Mouse (Mus musculus): ENCODE data around the gene Ablim1. TPM values are rescaled to one million over a fixed set of nuclear protein-coding genes. Genes with fewer than 3 reads are reported as not detected.

Gene Ablim1
- polyA plus RNA-seq, 1 experiment from 2014 or later, result 22.4 TPM

DNA sequence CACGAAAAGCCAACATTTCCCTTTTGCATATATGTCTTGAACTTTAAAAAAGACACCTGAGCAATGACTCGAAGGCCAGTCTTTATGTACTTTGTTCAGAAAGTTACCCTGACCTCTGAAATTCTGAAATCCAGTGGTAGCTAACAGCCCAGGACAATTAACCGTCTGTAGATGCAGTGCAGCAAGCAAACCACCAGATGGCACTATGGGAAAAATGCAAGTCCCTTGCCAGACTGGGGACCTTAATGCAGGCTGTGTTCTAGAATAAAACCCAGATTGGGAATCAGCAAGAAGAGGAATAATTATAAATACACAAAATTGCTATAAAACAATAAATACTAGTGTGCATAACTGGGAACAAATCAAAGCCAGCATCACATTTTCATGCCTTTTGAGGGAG, 248.4 kb downstream of the Ablim1 start:
- H3K9me3 ChIP-seq, result no peaks in the 10 kb centered on the region
- WGBS, result 32% methylated on average over 3 of the region's 3 CpGs

DNA sequence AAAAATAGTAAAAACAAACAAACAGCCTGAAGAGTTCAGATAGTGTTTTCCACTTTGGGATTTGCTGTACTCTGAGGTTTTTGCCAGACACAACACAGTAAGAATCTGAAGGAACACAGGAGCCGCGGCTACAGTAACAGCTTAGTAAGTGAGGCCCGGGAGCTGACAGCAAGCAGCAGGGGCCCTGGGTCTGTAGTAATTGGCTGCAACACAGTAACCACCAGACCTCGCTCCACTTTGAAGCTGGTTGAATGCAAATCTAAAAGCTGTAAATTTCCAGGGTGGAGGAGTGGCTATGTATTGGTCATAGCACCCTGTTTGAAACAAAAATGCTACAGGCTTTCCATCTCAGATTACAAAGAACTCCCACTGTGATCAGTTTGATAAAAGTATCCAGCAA, 252.0 kb downstream of the Ablim1 start:
- no peak for DNase-seq (ENCODE audit: low spot score)
- Histone ChIP-seq H3K27ac (replicated peaks) (no peak overlapping the region), H3K9me3 (peaks cover 3% of the 10 kb centered on the region), H3K36me3 (replicated peaks) (peaks cover 25% of the 10 kb centered on the region), H3K27me3 (replicated peaks; ENCODE audit: low read depth, poor library complexity, severe bottlenecking) (no peaks in the 10 kb centered on the region), H3K4me3 (no peak overlapping the region), H3K4me1 (peaks cover 7% of the 10 kb centered on the region)
- 74% methylated on average over 4 of the region's 4 CpGs for WGBS

More for the DNA sequence above, 248.4 kb downstream of the Ablim1 start:
- Histone ChIP-seq H3K27me3 (replicated peaks; ENCODE audit: low read depth, poor library complexity, severe bottlenecking) (no peaks in the 10 kb centered on the region), H3K27ac (replicated peaks) (no peak overlapping the region), H3K36me3 (replicated peaks) (peaks cover 7% of the 10 kb centered on the region), H3K4me3 (no peak overlapping the region), H3K4me1 (0 out of 2 replicates have a peak, but pooled peaks cover 2% of the 10 kb centered on the region)
- DNase-seq (ENCODE audit: low spot score), result peak; percentile 64

DNA sequence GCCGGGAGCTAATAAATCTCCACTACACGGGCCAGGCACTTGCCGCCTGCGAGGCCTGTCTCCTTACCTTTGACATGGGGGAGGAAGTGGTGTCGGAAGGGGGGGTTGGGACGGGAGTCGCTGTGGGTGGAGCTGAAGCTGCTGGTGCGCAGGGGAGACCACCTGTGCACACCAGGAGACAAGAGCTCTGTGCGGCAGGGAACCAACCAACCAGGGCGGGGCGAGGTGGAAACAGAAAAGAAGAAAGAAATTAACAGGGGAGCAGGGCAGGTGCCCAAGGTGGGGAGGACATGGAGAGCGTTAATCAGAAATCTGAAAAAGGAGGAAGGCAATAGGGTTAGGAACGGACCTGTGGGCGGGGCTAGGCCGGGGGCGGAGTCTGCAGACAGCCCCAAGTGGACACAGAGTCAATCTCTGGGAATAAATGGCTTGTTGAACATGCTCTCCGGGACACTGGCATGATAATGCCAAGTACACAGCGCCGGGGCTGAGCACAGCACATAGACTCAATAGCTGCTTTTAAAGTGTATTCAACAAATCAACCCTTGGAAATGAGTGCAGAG, 255.6 kb downstream of the Ablim1 start:
- WGBS, result 43% methylated on average over 19 of the region's 19 CpGs
- peaks cover 28% of the 10 kb centered on the region for H3K36me3 ChIP-seq (replicated peaks)
- H3K27ac ChIP-seq (replicated peaks), result no peak overlapping the region
- H3K4me3 ChIP-seq, result peak overlapping the region; percentile 11; the same call in 1 of the 2 replicates
- H3K27me3 ChIP-seq (replicated peaks; ENCODE audit: low read depth, poor library complexity, severe bottlenecking), result no peaks in the 10 kb centered on the region
- H3K4me1 ChIP-seq, result peaks cover 5% of the 10 kb centered on the region
- DNase-seq (ENCODE audit: low spot score), result no peak
- peaks cover 6% of the 10 kb centered on the region for H3K9me3 ChIP-seq

DNA sequence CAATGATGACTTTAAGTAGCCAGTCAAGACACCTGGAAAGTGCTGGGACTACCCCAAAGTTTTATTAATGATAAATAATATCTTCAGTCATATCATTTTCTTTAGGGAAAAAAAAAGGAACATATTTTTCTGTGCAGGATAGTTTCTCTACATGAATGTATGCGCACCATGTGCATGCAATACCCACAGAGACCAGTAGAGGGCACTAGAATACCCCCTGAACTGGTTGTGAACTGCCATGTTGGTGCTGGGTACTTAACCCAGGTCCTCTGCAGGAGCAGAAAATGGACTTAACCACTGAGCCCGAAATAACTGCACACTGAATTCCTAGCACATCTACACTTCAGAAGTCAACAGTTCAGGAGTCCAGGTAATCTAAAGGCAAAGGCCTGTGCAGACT, 257.2 kb downstream of the Ablim1 start:
- 94% methylated on average over 2 of the region's 2 CpGs for WGBS
- Histone ChIP-seq H3K4me3 (no peak overlapping the region), H3K36me3 (replicated peaks) (peaks cover 20% of the 10 kb centered on the region), H3K9me3 (peaks cover 6% of the 10 kb centered on the region), H3K27me3 (replicated peaks; ENCODE audit: low read depth, poor library complexity, severe bottlenecking) (no peaks in the 10 kb centered on the region), H3K27ac (replicated peaks) (no peak overlapping the region), H3K4me1 (peaks cover 8% of the 10 kb centered on the region)
- no peak for DNase-seq (ENCODE audit: low spot score)

DNA sequence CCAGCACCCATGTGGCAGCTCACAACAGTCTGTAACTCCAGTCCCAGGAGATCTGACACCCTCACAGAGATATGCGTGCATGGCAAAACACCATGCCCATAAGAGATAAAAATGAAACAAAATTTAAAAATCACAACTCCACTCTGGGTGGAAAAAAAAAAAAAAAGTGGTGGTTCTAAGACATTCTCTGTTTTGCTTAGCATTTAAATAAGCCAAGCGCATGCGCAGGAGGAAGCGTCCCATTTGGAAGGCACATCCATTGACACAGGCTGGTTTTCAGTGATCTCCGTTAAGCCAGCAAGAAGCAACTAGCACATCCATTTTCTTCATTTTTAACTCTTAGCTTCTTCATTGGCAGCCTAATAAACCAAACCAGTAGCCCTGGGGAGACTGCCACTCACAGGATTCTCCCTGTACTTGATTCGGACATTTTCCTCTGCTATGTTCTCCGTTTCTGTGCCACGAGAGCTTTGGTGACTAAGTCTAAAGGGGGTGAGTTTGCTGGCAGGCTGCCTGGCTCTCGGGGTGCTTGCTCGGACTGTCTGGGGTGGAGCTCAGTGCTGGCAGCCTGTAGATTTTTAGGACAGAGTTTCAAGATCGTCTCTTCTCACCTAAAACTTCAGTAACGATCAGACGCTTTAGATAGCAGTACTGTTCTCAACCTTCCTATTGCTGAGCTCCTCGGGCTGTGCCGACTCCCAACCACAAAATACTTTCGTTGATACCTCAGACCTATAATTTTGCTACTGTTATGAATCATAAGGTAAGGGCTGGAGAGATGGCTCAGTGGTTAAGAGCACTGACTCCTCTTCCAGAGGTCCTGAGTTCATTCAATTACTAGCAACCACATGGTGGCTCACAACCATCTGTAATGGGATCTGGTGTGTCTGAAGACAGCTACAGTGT, 259.3 kb downstream of the Ablim1 start:
- no peak overlapping the region for H3K27ac ChIP-seq (replicated peaks)
- DNase-seq (ENCODE audit: low spot score), result no peak
- no peaks in the 10 kb centered on the region for H3K27me3 ChIP-seq (replicated peaks; ENCODE audit: low read depth, poor library complexity, severe bottlenecking)
- H3K36me3 ChIP-seq (replicated peaks), result peaks cover 18% of the 10 kb centered on the region
- H3K9me3 ChIP-seq, result peaks cover 6% of the 10 kb centered on the region
- peaks cover 15% of the 10 kb centered on the region for H3K4me1 ChIP-seq
- H3K4me3 ChIP-seq, result no peak overlapping the region
- 94% methylated on average over 16 of the region's 16 CpGs for WGBS

DNA sequence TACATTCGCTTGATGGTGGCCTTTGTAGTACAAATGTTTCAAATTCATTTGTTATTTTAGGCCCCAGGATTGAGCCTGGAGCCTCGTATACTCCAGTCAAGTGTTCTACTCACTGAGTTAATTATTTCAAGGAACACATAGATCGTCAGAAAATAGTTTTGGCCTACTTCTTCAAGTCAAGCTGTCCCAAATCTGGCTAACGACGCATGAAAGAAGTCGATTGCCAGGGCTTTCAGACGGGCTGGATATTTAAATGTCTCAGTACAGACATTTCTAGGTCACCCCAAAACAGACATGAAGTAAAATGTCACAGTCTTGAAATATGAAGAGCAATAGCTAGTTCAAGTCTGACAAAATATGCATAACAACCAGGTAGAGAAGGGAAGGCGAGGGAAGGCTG, 261.8 kb downstream of the Ablim1 start:
- H3K4me1 ChIP-seq, result peaks cover 24% of the 10 kb centered on the region
- no peaks in the 10 kb centered on the region for H3K27me3 ChIP-seq (replicated peaks; ENCODE audit: low read depth, poor library complexity, severe bottlenecking)
- WGBS, result 75% methylated on average over 8 of the region's 8 CpGs
- H3K9me3 ChIP-seq, result peaks cover 5% of the 10 kb centered on the region
- no peak for DNase-seq (ENCODE audit: low spot score)
- peaks cover 5% of the 10 kb centered on the region for H3K36me3 ChIP-seq (replicated peaks)
- no peak overlapping the region for H3K4me3 ChIP-seq
- no peak overlapping the region for H3K27ac ChIP-seq (replicated peaks)

DNA sequence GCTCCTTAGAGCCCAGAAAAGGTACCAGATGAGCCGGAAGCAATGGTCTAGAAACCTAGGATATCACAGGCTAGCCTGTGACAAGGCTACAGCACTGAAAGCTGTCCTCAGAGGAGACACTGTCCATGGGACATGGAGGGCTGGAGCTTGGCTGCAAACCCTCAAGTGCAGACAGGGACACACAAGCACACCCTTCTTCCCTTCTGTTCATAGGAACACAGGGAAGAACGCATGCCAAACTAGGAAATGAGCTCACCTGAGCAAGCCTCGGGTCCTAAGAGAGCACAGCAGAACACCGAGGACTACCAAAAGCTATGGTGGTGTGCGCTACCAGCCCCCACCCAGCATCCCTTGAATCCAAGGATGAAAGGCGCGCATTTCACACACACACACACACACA, 262.7 kb downstream of the Ablim1 start:
- 92% methylated on average over 7 of the region's 7 CpGs for WGBS

DNA sequence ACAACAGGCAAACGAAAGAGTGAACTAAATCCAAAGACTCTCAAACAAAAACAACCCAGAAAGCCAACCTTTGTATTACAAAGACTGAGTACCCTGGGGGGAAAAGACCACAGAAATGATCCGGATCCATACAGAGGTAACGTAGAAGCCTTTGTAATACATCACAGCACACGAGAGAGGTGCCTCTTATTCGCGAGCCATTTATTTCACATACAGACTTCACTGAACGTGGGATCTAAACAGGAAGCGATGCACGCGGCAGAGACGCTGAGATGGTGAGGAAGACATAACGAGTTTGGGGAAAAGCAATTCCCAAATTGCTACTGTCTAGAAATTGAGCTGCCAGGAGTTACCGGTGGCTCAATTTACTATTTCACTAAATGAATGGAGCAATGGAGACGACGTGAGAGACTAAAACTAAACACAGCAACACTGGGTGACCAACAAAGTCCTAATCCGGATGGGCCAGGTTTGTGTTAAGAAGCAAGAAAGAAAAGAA, 265.1 kb downstream of the Ablim1 start:
- DNase-seq (ENCODE audit: low spot score), result no peak
- WGBS, result 51% methylated on average over 16 of the region's 16 CpGs
- no peaks in the 10 kb centered on the region for H3K27me3 ChIP-seq (replicated peaks; ENCODE audit: low read depth, poor library complexity, severe bottlenecking)
- no peaks in the 10 kb centered on the region for H3K36me3 ChIP-seq (replicated peaks)
- peaks cover 24% of the 10 kb centered on the region for H3K4me1 ChIP-seq
- no peaks in the 10 kb centered on the region for H3K9me3 ChIP-seq
- no peak overlapping the region for H3K27ac ChIP-seq (replicated peaks)
- H3K4me3 ChIP-seq, result no peak overlapping the region

More for the DNA sequence above, 262.7 kb downstream of the Ablim1 start:
- Histone ChIP-seq H3K36me3 (replicated peaks) (no peaks in the 10 kb centered on the region), H3K27me3 (replicated peaks; ENCODE audit: low read depth, poor library complexity, severe bottlenecking) (no peaks in the 10 kb centered on the region), H3K9me3 (no peaks in the 10 kb centered on the region), H3K4me3 (no peak overlapping the region), H3K27ac (replicated peaks) (no peak overlapping the region), H3K4me1 (peaks cover 24% of the 10 kb centered on the region)
- DNase-seq (ENCODE audit: low spot score), result no peak

DNA sequence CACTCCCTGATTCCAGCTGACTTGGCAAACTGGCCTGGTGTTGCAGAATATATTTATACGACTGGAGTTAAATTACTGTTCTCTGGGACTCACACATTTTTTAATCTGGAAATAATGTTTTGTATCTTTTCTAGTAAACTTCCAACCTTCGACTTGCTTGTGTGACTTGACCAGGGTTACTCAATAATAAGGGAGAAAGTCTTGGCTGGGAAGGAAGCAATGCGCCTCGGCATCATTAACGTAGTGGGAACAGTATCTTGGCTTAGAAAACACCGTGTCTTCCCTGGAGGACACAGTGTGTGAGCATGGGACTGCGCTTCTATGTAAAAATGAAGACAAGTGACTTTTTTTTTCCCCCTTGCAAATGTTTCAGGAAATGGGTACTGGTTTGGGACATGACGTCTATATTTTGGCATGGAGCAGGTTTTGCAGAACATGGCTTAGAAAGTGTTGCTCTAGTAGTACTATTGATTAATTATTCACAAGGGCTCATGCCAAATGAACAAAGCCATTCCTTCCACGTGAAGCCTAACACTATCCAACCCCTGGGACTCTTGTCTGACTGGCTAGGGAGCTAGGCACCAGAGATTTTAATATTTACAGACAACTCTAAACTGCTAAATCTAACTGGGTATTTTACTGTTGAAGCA, 266.9 kb downstream of the Ablim1 start:
- 91% methylated on average over 9 of the region's 9 CpGs for WGBS
- Histone ChIP-seq H3K36me3 (replicated peaks) (no peaks in the 10 kb centered on the region), H3K4me1 (peaks cover 21% of the 10 kb centered on the region), H3K4me3 (no peak overlapping the region), H3K9me3 (no peaks in the 10 kb centered on the region), H3K27ac (replicated peaks) (no peak overlapping the region), H3K27me3 (replicated peaks; ENCODE audit: low read depth, poor library complexity, severe bottlenecking) (no peaks in the 10 kb centered on the region)
- no peak for DNase-seq (ENCODE audit: low spot score)

DNA sequence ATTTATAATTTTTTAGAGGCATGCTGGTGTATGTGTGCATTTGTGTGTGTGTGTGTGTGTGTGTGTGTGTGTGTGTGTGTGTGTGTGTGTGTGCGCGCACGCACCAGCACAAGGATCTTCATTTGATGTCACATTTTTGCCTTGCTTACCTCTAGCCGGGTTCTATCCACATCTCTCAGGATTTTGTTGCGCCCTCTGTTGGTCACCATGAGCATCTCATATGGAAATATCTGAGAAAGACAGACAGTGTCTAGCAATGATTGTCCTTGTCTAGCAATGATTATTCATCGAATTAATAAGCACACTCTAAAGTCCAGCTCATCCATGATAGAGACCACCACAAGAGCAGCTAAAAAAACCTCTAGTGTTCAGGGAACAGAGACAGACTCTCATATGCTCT, 275.5 kb downstream of the Ablim1 start:
- H3K36me3 ChIP-seq (replicated peaks), result 0 out of 2 replicates have a peak, but pooled peaks cover 9% of the 10 kb centered on the region
- no peak overlapping the region for H3K4me3 ChIP-seq
- H3K27me3 ChIP-seq (replicated peaks; ENCODE audit: low read depth, poor library complexity, severe bottlenecking), result no peaks in the 10 kb centered on the region
- H3K4me1 ChIP-seq, result 0 out of 2 replicates have a peak, but pooled peaks cover 4% of the 10 kb centered on the region
- no peaks in the 10 kb centered on the region for H3K9me3 ChIP-seq
- H3K27ac ChIP-seq (replicated peaks), result no peak overlapping the region
- WGBS, result 65% methylated on average over 6 of the region's 6 CpGs
- no peak for DNase-seq (ENCODE audit: low spot score)

DNA sequence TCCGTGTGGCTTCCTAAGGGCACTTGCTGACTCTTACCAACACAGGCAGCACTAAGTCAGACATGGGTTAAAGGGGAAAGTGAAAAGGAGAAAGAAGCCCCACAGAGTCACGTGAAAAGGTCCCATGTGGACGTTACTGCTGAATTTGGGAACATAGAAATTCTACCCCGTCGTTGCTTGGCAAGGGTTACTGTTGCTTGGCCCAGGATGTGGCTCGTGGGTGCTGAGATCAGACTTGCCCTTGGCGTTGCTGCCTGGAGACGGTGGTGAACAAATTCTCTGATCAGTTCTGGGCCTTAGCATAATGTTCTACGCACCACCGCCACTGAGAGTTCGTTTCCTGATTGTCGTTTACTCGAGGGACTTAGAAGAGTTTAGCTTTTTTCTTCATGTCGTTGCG, 277.9 kb downstream of the Ablim1 start:
- WGBS, result 89% methylated on average over 15 of the region's 15 CpGs
- H3K27ac ChIP-seq (replicated peaks), result no peak overlapping the region
- 0 out of 2 replicates have a peak, but pooled peaks cover 6% of the 10 kb centered on the region for H3K4me1 ChIP-seq
- no peaks in the 10 kb centered on the region for H3K9me3 ChIP-seq
- H3K27me3 ChIP-seq (replicated peaks; ENCODE audit: low read depth, poor library complexity, severe bottlenecking), result no peaks in the 10 kb centered on the region
- no peak overlapping the region for H3K4me3 ChIP-seq
- no peak for DNase-seq (ENCODE audit: low spot score)
- 0 out of 2 replicates have a peak, but pooled peaks cover 9% of the 10 kb centered on the region for H3K36me3 ChIP-seq (replicated peaks)

DNA sequence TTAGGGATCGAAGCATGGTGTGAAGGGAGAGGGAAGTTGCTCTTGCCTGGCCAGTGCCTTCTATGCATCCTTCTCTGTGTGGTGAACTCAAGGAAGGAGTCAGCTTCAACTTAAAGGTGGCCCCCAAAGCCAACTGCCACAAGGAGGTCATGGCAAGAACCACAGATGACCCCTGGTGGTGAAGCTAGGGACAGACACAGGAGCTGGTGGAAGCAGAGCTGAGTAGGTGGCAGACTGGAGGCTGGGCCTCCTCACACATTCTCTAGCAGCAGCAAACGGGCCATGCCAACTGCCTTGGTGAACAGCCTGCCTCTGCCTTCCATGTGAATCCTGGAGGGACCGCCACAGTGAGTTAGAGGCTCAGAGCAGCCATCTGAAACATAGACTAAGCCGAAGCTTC, 283.1 kb downstream of the Ablim1 start:
- DNase-seq (ENCODE audit: low spot score), result peak; percentile 67
- H3K27ac ChIP-seq (replicated peaks), result 0 out of 2 replicates have a peak overlapping the region, but pooled peaks have one; percentile 6
- WGBS, result 80% methylated on average over 4 of the region's 4 CpGs

More for the DNA sequence above, 283.1 kb downstream of the Ablim1 start:
- Histone ChIP-seq H3K4me1 (peaks cover 10% of the 10 kb centered on the region; the same call in 1 of the 2 replicates), H3K4me3 (no peak overlapping the region), H3K27me3 (replicated peaks; ENCODE audit: low read depth, poor library complexity, severe bottlenecking) (no peaks in the 10 kb centered on the region), H3K36me3 (replicated peaks) (0 out of 2 replicates have a peak, but pooled peaks cover 3% of the 10 kb centered on the region), H3K9me3 (peaks cover 5% of the 10 kb centered on the region)
